Mouse (Mus musculus): ENCODE results near the gene Mpst.

The Mpst gene

DNA sequence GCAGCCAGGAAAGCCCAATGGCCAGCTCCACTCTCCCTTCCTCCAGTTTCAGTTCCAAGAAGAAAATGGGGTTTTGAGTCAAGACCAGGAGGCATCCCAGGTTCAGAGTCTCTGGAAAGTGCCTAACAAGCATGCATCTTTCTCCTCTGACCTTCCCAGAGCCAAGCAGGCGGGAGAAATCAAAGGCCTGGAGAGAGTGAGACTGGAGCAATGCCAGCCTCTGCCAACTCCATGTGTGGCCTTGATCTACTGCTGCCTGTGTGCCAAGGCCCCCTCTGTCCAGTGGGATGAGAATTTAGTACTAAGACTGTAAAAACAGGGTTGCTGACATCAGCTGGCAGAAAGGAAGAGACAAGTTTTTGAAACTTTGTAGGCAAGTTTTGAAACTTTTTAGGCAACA, 2.3 kb upstream of the Mpst start:
- DNase-seq (ENCODE audit: low spot score), result no peak

DNA sequence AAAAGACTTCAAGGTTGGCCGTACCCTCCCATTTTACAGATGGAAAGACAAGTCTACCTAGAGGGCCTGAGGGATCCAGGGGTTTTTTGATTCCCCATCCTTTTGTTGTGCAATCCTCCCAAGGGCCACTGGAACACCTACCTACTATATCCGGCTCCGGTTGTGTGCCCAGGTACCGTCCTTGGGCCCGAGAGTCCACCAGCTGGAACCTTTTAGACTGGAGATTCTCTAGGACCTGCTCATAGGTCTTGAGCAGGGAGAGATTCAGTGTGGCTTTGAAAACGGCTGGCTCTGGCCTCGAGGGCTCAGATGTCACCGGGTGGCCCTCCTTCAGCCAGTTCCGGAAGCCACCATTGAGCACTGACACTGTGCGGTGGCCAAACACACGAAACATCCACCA, 1.1 kb upstream of the Mpst start:
- no peak for DNase-seq (ENCODE audit: low spot score)

DNA sequence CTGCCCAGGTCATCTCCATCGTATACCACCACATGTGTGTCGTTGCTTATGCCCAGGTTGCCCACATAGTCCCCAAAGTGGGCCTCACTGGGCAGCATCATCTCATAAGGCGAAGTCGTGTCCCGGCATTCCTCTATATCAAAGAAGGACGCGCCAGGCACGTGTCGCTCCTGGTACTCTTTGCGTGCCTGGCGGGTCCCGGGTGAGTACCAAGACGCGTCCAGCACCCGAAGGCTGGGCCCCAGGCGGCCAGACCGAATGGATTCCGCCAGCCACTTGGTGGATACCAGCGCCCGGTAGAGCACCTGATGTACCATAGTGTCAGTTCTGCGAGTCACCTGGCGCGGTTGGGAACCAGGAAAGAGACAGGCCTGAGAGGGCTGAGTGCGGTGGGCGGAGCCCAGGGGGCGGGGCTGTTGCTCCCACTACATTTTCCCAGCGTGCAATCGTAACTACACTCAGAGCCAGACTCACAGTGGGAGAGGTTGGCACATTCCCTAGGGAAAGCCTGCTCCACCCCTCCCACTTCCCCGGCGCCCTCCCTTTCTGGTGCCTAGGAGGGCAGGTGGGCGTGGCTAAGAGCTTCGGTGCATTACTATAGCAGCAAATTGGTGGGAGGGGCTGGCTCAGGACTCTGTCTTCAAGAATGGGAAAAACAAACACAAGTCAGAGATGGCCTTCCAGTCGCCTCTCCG, 552 bp upstream of the Mpst start, which contains the start of gene Tst:
TSS of gene Tst (minus strand) at position 391 of the 695 bp plus-strand sequence.
- DNase-seq (ENCODE audit: low spot score), result peak; percentile 80

DNA sequence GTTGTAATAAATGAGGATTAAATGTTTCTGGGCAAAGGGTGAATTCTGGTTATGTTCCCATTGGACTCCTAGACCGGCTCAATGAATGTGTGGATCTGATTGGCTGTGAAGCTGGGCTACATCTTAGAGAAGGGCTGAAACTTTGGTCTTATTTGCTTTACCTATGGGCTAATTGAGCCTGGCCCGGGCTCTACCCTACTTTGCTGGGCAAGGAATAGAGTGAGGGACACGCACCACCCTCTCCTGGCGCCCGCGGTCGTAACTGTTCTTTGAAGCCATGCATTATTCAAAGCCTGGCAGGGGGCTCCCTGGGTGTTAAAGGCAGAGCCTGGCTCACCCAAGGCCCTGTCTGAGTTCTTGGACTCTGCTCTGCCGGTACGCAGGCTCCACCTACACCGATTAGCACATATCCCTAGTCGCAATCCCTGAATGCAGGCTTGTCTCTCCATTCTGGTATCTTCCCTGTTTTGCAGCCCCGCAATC, 3.4 kb downstream of the Mpst start:
- no peak for DNase-seq (ENCODE audit: low spot score)

DNA sequence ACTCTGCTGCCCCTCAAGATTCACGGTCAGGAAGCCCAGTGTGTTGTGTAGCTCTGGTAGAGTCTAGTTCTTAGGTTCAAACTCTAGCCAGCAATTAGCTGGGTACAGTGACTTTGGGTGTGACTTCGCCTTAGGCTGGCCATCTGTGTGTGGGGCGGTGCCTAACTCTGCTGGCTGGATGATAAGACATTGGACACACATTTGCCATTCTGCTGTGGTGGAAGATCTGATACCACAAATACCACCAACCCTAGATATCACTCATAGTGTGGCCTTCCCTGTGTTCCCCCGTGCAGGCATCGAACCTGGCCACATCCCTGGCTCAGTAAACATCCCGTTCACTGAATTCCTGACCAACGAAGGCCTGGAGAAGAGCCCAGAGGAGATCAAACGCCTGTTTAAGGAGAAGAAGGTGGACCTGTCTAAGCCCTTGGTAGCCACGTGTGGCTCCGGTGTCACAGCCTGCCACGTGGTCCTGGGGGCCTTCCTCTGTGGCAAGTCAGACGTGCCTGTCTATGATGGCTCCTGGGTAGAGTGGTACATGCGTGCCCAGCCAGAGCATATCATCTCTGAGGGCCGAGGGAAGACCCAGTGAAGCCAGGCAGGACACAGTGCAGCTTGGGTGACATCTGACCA, 7.0 kb downstream of the Mpst start:
- DNase-seq (ENCODE audit: low spot score), result peak; percentile 64

DNA sequence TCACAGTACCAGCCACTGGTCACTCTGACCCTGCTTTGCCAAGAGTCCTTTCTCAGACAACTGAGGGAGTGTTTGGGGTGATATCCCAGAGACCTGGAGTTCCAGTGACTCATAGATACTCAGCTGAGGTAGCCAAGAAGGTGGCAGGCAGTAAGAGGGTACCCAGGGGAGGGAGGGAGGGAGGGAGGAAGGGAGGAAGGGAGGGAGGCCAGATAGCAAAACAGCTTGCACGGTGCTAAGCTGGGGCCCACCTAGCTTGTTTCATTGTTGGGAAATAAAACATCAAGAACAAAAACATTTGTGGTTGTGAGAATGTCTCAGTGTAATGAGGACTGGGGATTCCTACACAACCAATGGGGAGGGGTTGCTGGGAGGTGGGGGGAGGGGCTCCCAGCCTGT, 7.5 kb downstream of the Mpst start:
- no peak for DNase-seq (ENCODE audit: low spot score)

DNA sequence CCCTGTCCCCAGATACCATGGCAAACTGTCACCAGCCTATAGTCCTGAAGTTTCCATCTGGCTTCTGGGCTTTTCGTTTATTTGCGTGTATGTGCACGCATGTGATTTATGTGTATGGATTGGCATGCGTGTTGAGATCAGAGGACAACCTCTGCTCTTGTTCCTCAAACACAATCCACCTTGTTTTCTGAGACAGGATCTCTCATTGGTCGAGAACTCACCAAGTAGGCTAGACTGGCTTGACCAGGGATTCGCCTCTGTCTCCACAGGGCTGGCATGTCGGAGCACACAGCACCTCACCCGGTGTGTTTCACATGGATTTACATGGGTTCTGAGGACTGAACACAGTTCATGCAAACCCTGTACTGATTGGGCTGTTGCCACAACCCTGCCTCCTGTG, 7.9 kb downstream of the Mpst start:
- no peak for DNase-seq (ENCODE audit: low spot score)

DNA sequence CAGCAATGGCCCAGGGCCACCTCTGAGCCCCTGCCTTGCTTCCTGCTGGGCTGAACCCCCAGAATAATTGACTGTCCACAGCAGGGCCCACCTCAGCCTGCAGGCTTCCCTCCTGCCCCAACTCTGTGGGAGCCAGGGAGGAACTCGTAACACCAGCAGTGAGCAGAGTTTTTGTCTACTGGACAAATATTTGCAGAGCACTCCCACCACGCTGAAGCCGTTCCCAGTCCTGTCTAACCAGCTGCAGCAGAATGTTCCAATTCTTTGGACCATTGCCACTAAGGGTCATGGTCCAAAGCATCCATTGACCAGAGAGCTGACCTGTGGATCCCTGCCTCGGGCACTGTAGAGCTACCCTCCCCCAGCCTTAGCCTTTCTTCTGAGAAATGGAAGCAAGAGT, 10.7 kb downstream of the Mpst start:
- no peak for DNase-seq (ENCODE audit: low spot score)

DNA sequence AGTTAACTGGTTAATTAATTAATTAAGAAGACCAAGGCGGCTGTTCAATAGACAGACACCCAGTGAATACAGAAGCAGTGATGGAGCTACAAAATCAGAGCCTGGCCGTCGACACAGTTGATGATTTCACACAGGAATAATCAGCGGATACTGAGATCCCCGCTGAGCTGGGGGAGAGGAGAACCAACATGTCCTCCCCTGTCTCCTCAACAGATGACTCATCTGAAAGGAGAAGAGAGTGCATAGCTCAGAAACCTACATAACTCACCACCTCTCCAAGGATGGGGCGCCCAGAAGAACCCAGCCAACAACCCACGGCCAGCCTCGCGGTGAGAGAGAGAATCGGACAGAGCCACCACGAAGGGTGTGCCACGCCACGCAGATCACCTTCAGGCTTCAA, 14.2 kb downstream of the Mpst start:
- no peak for DNase-seq (ENCODE audit: low spot score)

DNA sequence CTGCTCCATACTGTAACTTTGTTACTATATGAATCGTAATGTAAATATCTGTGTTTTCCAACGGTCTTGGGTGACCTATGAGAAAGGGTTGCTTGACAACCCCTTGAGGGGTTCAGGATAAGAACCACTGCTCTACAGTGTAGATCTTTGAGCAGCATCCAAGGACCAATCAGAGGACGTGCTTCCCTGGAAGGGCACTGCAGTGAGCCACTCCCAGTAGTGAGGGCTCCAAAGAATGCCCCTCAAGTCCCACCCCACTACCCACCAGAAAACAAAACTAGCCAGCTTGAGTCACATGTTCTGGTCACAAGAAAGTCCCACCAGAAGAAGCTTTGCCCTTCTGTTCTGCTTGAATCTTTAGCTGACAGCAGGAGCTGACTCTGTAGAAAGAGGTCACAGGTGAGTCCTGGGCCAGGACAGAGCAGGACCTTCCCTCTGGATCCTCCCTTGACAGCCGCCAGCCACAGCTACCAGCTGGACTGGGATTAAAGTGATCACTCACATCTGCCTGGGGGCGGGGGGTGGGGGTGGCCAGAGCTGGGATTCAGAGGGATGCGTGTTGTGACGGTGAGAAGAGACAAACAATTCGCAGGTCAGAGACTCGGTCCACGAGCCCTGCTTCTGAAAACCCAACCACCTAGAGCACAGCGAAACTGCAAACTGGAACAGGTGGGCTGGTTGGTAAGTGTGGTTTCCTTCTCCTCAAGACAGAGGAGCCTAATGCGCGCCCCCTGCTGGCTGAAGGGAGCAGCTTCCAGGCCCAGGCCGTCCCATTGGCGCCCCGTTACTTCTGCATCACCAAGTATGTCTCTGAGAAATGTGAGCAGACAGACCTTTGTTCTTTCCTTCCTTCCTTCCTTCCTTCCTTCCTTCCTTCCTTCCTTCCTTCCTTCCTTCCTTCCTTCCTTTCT, 16.1 kb downstream of the Mpst start:
- DNase-seq (ENCODE audit: low spot score), result peak; percentile 72

DNA sequence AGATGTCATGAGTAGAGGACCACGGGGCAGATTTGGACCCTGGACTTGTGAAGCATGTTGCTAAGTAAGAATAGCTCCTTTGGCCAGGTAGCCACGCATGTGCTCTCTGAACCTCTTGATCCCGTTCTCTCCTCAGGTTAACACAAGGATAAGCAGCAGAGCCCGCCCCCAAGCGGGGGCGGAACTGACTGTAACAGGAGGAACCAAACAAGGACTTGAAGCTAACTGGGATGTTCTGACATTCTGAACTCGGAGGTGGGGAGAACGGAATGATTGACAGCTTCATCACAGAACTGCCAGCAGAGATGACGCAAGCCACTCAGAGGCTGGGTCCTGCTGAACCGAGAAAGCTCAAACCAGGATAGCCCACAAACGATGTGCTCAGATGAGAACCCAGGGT, 18.3 kb downstream of the Mpst start:
- DNase-seq (ENCODE audit: low spot score), result no peak

DNA sequence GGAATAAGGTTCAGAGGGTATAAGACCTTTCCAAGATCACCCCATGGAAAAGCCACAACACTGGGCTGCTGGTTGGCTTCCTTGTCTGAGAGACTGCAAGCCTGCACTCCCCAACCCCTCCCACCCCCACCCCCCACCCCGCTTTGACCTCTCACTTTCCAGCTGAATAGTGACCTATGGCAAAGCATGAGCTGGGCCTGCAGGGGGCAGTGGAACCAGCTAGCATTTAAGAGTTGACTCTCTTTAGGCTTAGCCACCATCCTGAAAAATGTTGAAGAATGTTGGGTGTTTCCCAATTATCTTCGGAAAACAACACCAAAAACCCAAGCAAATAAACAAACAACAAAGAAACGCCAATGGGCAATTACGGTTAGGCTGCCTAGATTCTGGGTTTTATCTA, 19.0 kb downstream of the Mpst start:
- no peak for DNase-seq (ENCODE audit: low spot score)

DNA sequence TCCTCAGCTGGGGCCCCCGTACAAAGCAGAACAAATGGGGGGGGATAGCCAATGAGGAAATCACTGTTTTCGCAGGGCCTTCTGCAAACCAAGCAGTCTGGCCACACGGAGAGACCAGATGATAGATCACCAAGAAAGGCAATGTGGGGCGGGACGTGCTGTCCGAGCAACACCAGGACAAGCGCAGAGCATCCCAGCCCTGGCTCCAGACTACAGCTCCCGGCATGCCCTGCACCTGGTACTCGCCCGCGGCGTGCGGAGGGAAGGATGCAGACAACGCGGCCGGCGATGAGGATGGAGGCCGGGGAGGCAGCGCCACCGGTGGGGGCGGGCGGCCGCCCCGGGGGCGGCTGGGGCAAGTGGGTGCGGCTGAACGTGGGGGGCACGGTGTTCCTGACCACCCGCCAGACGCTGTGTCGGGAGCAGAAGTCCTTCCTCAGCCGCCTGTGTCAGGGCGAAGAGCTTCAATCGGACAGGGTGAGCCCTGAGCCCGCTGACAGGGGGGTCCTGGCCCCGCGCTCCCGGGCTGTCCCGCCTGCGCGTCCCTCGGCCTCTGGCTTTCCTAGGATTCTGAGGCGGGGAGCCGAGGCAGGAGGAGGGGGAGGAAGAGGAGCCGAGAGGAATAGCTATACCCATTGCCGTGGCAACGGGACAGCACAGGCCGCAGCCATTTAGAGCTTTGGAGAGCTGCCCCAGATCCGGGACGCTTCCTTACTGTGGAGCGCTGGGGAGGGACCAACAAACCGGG, 22.3 kb downstream of the Mpst start, which contains the start of gene Kctd17:
TSS of gene Kctd17 (plus strand) at position 174 of the 748 bp plus-strand sequence.
- no peak for DNase-seq (ENCODE audit: low spot score)

DNA sequence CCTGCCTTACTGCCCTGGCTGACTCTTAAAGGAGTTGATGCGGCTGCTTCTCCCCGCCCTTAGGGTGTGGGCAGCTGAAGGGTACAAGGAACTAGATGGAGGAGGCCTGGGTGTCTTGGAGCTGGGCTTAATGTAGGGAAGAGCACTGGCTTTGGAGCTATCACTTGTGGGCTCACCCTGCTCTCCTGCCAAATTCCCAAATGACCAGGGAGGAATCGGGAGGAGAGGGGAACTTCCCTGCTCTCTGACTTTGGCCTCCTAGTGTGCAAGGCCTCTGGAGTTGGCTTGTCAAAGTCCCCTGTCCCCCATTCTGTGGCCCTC, 22.9 kb downstream of the Mpst start:
- DNase-seq (ENCODE audit: low spot score), result no peak

DNA sequence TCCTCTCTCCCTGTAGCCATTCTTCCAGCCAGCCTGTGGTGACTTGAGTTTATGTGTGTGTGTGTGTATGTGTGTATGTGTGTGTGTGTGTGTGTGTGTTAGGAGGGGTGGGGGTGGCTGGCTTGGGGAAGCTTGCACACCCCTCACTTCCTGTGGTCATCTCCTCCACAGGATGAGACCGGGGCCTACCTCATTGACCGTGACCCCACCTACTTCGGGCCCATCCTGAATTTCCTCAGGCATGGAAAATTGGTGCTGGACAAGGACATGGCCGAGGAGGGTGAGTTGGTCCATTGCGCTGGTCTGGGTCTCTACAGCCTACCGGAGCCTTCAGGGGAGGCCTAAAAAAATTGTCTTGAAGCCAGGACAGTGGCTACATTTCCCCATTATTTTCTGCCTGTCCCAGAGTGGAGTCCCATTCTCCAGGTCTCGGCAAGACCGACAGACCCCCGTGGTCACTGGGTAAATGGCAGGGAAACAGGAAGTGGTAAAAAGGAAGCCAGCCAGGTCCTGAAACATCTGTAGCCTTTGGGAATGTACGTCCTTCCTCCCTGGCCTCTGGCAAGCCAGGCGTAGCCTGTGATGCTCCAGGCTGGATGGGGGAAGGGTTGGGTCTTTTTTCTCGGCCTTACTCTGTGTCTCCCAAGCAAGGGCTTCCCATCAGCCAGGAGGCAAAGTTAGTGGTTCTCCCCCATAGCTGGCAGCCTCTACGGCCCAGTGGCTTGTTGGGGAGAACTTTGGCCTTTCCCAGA, 23.8 kb downstream of the Mpst start:
- no peak for DNase-seq (ENCODE audit: low spot score)

DNA sequence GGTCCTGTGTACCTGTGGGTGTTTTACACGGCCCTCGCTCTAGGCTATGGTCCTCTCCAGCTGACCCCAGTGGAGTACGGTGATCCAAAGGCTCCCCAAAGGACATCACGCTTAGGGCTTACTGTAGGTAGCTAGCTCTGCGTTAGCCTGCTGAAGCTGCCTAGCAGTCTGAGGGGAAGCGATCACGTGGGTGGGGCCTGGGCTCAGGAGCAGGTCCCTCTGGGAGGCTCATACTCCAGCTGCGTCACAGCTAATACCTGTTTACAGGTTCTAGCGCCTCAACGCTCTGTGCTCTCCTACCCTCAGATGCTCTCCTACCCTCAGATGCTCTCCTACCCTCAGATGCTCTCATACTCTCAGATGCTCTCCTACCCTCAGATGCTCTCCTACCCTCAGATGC, 24.7 kb downstream of the Mpst start:
- no peak for DNase-seq (ENCODE audit: low spot score)

DNA sequence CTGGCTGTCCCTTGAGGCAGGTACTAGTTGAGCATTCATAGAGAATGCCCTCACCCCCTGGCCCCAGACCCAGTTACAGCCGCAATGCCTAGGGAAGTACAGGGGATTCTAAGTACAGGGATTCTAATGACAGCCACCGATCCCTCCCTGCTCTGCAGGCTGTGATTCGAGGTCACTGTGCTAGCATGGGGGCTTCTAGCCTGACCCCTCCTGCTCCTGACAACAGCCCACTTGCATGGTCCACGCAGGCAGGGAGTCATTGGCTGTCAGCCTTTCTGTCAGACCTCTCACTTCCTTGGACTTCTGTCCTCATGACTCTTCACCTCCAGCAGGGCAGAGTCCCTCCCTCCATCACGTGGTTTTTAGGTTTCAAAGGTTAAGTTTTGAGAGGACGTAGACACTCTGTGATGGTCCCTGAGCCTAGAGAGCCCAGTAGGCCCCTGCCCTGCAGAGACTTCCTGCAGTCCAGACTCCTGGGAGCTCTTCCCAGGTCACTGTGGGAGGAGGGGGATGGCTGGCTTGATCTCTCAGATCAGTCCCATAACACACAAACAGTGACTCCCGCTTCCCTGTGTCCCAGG, 25.4 kb downstream of the Mpst start:
- DNase-seq (ENCODE audit: low spot score), result no peak

DNA sequence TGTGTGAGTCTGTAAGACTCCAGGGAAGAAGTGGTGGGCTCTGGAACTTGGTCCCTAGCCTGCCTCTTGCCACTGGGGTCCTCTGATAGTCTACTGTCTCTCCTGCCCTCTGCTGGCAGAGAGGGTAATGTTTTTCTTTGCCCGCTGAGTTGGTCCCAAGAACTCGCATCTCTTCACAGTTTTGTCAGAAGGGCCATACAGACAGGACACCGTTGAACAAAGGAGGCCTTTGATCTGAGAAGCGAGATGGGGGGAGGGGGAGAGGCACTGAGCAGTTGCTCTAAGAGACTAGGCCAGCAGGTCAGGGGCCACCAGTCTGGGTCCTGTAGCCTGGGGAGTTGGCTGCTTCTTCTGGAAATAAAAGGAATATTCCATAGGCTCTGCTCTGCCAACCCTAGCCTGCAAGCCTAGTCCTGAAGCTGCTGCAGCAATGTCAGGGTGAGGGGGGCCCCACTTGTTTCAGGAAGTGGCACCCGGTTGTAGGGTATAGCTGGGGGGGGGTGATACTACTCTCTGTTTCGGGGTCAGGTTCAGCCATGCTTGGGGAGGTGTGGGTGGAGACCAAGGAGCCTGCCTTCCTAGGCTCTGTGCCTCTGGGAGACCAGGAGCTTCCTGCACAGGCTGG, 28.8 kb downstream of the Mpst start:
- DNase-seq (ENCODE audit: low spot score), result no peak

DNA sequence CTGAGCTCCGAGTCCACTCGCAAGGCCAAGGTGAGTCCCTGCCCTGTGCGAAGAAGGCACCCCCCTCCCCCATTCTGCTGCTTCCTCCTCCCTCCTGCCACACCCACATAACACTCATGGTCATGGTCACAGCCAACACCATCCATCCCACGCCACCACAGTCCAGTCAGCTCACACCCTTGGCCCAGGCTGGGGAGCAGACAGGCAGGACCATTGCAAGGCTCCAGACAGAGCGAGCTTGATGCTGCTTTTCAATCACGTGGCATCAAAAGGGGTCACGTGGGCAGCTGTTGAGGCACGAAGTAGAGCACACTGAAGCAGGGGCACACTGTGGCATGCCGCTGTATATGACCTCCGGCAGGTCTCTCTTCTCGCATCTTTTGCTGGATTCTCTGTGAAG, 29.5 kb downstream of the Mpst start:
- DNase-seq (ENCODE audit: low spot score), result no peak

DNA sequence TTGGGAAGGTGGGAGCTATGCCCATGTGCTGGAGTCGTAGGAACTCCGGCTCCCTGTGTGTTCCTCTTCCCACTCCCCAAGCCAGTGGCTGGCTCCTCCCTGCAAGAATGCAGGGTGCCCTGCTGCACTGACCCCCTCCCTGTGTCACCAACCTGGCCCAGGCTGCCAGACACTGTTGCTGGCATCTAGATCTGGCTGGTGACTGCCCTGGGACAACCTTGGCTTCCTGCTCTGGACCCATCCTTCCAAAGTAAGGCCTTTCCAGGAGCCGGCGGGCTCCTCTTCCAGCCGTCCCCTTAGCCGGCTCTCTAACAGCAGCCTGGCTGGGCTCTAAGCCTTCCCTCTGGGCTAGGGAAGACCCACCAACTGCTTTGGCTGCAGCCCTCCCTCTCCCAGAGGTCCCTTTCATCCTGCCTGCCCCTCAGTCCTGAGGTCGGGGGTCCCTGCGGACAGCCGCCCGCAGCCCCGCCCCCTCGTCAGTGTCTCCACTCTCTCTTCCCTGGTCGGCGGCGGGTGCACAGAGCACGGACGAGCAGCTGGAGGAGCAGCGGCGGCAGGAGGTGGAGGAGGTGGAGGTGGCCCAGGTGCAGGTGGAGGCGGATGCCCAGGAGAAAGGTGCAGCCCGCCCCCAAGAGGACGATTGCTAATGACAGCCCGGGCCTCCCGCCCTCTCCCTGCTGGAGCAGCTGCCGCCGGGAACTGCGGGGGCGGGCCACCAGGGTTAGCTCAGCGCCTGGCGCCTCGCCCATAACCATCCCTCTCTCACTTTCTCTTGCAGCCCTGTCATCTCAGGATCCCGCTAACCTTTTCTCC, 30.4 kb downstream of the Mpst start:
- no peak for DNase-seq (ENCODE audit: low spot score)

Data from spleen, adult 12 weeks (tissue).